Mouse (Mus musculus): ENCODE data around the gene Ccdc91. TPM values are rescaled to one million over a fixed set of nuclear protein-coding genes. Genes with fewer than 3 reads are reported as not detected.

Gene Ccdc91
- total RNA-seq, 2 experiments from 2014 or later = 4.9 to 20.5 TPM

DNA sequence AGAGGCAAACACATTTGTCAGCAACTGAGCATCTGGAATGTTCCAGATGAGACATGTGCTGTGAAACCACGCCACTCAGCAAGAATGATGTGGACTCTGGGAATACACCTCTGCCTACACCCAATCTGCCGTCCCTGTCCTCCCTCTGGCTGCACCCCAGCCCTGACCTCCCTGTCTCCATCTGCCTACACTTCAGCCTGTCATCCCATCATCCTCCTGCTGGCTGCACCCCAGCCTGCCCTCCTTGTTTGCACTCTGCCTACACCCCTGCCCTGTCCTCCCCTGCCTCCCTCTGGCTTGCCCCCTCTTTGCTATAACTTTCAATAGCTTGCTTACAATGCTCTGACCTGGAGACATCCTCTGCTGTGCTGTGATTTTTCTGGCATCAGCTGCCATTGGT, 196.9 kb downstream of the Ccdc91 start:
- no peak for ATAC-seq (replicated peaks; ENCODE audit: low FRiP score, low TSS enrichment, poor library complexity, severe bottlenecking)

DNA sequence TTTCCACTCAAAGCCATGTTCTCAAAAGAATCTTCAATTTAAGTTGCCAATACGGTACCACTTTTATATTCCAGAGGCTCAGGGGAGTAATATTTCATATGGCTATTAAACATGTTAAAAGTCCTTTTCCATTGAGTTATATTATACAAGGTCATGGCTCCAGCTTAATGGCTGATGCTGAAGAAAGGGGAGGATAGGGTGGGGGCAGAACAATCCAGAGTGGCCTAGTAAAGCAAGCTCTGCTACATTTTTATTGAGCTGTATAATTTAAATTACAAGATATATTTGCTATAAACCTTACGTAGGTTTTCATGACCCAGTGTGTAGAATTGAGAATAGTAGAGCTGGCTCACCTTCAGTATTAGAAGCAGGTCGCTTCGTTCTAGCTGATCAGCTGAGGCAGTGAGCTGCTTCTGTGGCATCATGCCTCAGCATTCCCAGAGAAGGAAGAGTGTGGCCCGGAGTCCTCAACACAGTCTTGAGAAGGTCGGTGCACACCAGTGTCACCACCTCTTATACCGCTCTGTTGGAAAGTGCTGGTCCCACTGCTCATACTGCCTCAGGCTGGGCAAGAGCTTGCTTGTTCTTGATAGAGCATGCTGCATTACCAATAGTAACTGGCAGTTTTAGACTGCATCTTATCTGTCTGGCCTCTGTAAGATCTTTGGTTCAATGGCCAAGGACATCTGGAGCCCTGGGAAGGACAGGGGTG, 199.6 kb downstream of the Ccdc91 start:
- no peak for ATAC-seq (replicated peaks; ENCODE audit: low FRiP score, low TSS enrichment, poor library complexity, severe bottlenecking)

DNA sequence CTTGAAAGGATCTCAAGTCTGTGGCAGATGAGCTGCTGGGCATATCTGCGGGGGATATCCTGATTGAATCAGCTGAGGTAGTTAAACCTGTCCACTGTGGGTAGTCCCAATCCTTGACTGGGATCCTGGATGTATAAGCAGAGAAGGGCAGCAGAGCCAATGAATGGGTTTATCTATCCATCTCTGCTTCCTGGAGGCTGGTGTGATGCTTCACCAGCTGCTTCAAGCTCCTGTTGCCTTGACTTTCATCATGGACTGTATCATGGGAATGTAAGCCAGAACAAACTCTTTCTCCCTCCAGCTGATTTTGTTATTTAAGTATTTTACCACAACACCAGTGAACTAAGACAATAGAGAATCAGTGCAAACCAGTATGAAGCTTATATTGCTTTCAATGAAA, 200.6 kb downstream of the Ccdc91 start:
- ATAC-seq (replicated peaks; ENCODE audit: low FRiP score, low TSS enrichment, poor library complexity, severe bottlenecking) = no peak

Other genes starting within 250 kb of the Ccdc91 start
- not detected in 2 replicates for gene Pthlh, start 211.6 kb upstream of the Ccdc91 start, total RNA-seq (2014; fragmentation: Nextera tagmentation)
- not detected in 2 replicates for gene Pthlh, start 211.6 kb upstream of the Ccdc91 start, total RNA-seq (2017)